In the genomic region with DNA sequence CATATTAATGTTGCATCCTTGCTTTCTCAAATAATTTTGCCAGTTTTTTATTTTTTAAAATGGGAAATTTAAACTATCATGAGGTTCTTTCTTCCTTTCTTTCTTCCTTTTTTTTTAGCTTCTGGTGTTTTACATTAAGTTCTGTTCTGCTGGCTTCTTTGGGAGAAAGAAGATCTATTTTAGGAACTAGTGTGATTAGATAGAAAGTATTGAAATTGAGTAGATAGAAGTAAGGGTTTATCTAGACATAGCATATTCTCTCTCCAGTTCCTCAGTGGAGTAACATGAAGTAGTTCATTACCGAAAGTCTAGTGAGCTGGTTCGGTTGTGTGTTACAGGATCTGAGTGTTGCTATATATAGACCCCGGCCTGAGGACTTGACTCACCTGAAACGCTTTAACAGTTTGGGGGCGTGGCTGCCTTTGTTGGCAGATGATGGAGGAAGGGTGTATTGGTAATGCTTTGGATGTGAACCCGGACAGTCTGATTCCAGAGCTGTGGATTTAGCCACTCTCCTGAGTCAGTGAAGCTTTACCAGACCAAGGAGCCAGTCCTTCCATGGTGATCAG, we compare ENCODE assay signal across 19 mouse cellular contexts. TPM values are rescaled to one million over a fixed set of nuclear protein-coding genes. Genes with fewer than 3 reads are reported as not detected.
DNase-seq lines count a peak whose midpoint lies in the region; ATAC-seq and TF ChIP-seq lines count a peak whose summit lies in the region.
"Had no signal": no experiment of that assay in that cellular context is flagged by ENCODE, and none has a peak within 500 bp of the region (broad histone marks: within the 10 kb centered on the region; RNA-seq: fewer than 3 reads in every experiment).

No protein-coding gene starts in this region.

- H3K9ac ChIP-seq in heart, embryonic 16.5 days (ENCODE audit: low read length), result no peak overlapping the region
- H3K9ac ChIP-seq in MEL (ENCODE audit: control insufficient read depth, low read depth, low read length, poor library complexity, severe bottlenecking), result no peak overlapping the region
- H3K9ac ChIP-seq: hindbrain, embryonic 12.5 days; liver, postnatal 0 days; neural tube, embryonic 15.5 days had no signal

- no peak for ATAC-seq in heart, embryonic 16.5 days (replicated peaks; ENCODE audit: extremely low read depth, insufficient read depth, low FRiP score)
- ATAC-seq: liver, postnatal 0 days; midbrain, embryonic 16.5 days had no signal

- no peak for TF ChIP-seq RAD21 in MEL (IDR thresholded peaks at IDR 0.05; ENCODE audit: low read depth, low read length)

- no peaks in the 10 kb centered on the region for H3K27me3 ChIP-seq in heart, embryonic 16.5 days (ENCODE audit: control insufficient read depth, insufficient read depth, low read length)
- H3K27me3 ChIP-seq in MEL (ENCODE audit: control insufficient read depth in 1 of 2, insufficient read depth in 2 of 2, low read length in 2 of 2), result no peaks in the 10 kb centered on the region
- H3K27me3 ChIP-seq: hindbrain, embryonic 12.5 days; neural tube, embryonic 15.5 days had no signal

- 43% methylated on average over 6 of the region's 6 CpGs for WGBS in heart, embryonic 16.5 days

- peaks cover 5% of the 10 kb centered on the region; the same call in 1 of the 2 replicates for H3K36me3 ChIP-seq in heart, embryonic 16.5 days (ENCODE audit: control insufficient read depth, insufficient read depth)
- peaks cover 8 to 50% of the 10 kb centered on the region in 2 experiments for H3K36me3 ChIP-seq in MEL (ENCODE audit: control insufficient read depth in 1 of 2, insufficient read depth in 2 of 2, low read length in 2 of 2)

- peaks cover 23% of the 10 kb centered on the region for H3K79me2 ChIP-seq in MEL (ENCODE audit: control insufficient read depth, insufficient read depth, low read length, poor library complexity)

- H3K4me1 ChIP-seq in heart, embryonic 16.5 days (ENCODE audit: control insufficient read depth, insufficient read depth, low read length), result peaks cover 26% of the 10 kb centered on the region
- H3K4me1 ChIP-seq in MEL (ENCODE audit: control insufficient read depth in 1 of 2, insufficient read depth in 2 of 2, low read length in 2 of 2), result peaks cover 18 to 34% of the 10 kb centered on the region in 2 experiments
- H3K4me1 ChIP-seq: limb, embryonic 10.5 days had no signal

- intact Hi-C loops in heart, postnatal 36 days (cut with DNase I), result no loop called here
- intact Hi-C loops in gastrocnemius, postnatal 14 days (cut with DNase I; ENCODE audit: low total_unique reads), result no loop called here

- peak overlapping the region; percentile 12; the same call in 1 of the 2 replicates for H3K27ac ChIP-seq in heart, embryonic 16.5 days (ENCODE audit: low read length)
- H3K27ac ChIP-seq in MEL (ENCODE audit: control insufficient read depth, low read depth, low read length), result peak overlapping the region; percentile 40
- H3K27ac ChIP-seq: forebrain, embryonic 10.5 days; limb, embryonic 10.5 days; neural tube, embryonic 15.5 days had no signal

- DNase-seq in heart, postnatal 36 days, result no peak
- DNase-seq in MEL (ENCODE audit: low read depth, low spot score), result peak; percentile 66
- peak; percentile 46 for DNase-seq in R1 (ENCODE audit: low read depth, low spot score)
- peak; percentile 35 to 39 for DNase-seq in lung, postnatal 4 days
- no peak for DNase-seq in gastrocnemius, postnatal 14 days
- DNase-seq in left cerebral cortex, adult 9 months (ENCODE audit: low spot score in 2 of 2), result no peak
- DNase-seq: cerebellum, adult 2 months; cerebellum, postnatal 36 days; gastrocnemius, postnatal 10 days; kidney, adult 9 months; kidney, postnatal 25 days; liver, postnatal 0 days; thymus, adult 18-20 months had no signal

- H3K9me3 ChIP-seq in heart, embryonic 16.5 days (replicated peaks; ENCODE audit: control insufficient read depth, low read length), result no peaks in the 10 kb centered on the region
- H3K9me3 ChIP-seq in MEL (replicated peaks; ENCODE audit: insufficient read depth, low read length), result no peaks in the 10 kb centered on the region
- H3K9me3 ChIP-seq: forebrain, embryonic 10.5 days; hindbrain, embryonic 12.5 days; limb, embryonic 10.5 days; neural tube, embryonic 15.5 days had no signal

- TF ChIP-seq POLR2A in MEL (IDR thresholded peaks at IDR 0.05; ENCODE audit: control insufficient read depth in 1 of 2, insufficient read depth in 1 of 2, low read depth in 1 of 2, low read length in 2 of 2, poor library complexity in 1 of 2), result no peak

- no peak overlapping the region for H3K4me3 ChIP-seq in heart, embryonic 16.5 days (ENCODE audit: low read length)
- H3K4me3 ChIP-seq in MEL (ENCODE audit: control insufficient read depth in 1 of 2, insufficient read depth in 1 of 2, low read depth in 2 of 2, low read length in 2 of 2), result peak overlapping the region in 1 of 2 experiments; percentile 11; a peak in 1 of 4 replicates
- H3K4me3 ChIP-seq: forebrain, embryonic 10.5 days; hindbrain, embryonic 12.5 days; limb, embryonic 10.5 days; neural tube, embryonic 15.5 days had no signal

- TF ChIP-seq EP300 in MEL (IDR thresholded peaks at IDR 0.05; ENCODE audit: low read depth in 1 of 2, low read length in 2 of 2), result peak; percentile 78 to 80

- H3K4me2 ChIP-seq in heart, embryonic 16.5 days (ENCODE audit: low read depth, low read length), result peak overlapping the region; percentile 27; the same call in 1 of the 2 replicates
- H3K4me2 ChIP-seq: hindbrain, embryonic 12.5 days; neural tube, embryonic 15.5 days had no signal

- TF ChIP-seq CTCF in MEL (IDR thresholded peaks at IDR 0.05 in 2 of 3, conservative IDR thresholded peaks at IDR 0.05 in 1 of 3; ENCODE audit: control insufficient read depth in 1 of 3, insufficient read depth in 1 of 3, low read depth in 2 of 3, low read length in 3 of 3, poor library complexity in 1 of 3, severe bottlenecking in 1 of 3), result no peak

TF ChIP-seq in MEL, 35 proteins besides CTCF, POLR2A, EP300 and RAD21 (continues in another document):
- TF ChIP-seq UBTF (IDR thresholded peaks at IDR 0.05; ENCODE audit: borderline replicate concordance, insufficient read depth, low read depth, low read length) (no peak), POLR2AphosphoS2 (IDR thresholded peaks at IDR 0.05; ENCODE audit: low read length) (no peak), E2F4 (IDR thresholded peaks at IDR 0.05; ENCODE audit: borderline replicate concordance, low read depth, low read length) (no peak), CHD1 (IDR thresholded peaks at IDR 0.05; ENCODE audit: low read depth, low read length) (no peak), MYC (IDR thresholded peaks at IDR 0.05; ENCODE audit: low read depth, low read length) (no peak), HCFC1 (IDR thresholded peaks at IDR 0.05; ENCODE audit: low read depth, low read length) (no peak), JUND (IDR thresholded peaks at IDR 0.05; ENCODE audit: low read depth, low read length) (no peak), MXI1 (IDR thresholded peaks at IDR 0.05; ENCODE audit: low read depth, low read length) (no peak), GABPA (IDR thresholded peaks at IDR 0.05; ENCODE audit: low read depth, low read length) (no peak), BHLHE40 (IDR thresholded peaks at IDR 0.05; ENCODE audit: borderline replicate concordance, low read depth, low read length) (no peak), GATA1 (IDR thresholded peaks at IDR 0.05; ENCODE audit: low read depth, low read length) (peak; percentile 88), SIN3A (IDR thresholded peaks at IDR 0.05; ENCODE audit: low read length) (no peak), MYB (IDR thresholded peaks at IDR 0.05; ENCODE audit: low read depth, low read length) (no peak), MAZ (IDR thresholded peaks at IDR 0.05; ENCODE audit: low read depth, low read length) (no peak), CHD2 (IDR thresholded peaks at IDR 0.05; ENCODE audit: low read length) (no peak), MAFK (IDR thresholded peaks at IDR 0.05; ENCODE audit: borderline replicate concordance, low read depth, low read length) (no peak), NELFE (IDR thresholded peaks at IDR 0.05; ENCODE audit: low read depth, low read length) (no peak), POLR2AphosphoS5 (IDR thresholded peaks at IDR 0.05; ENCODE audit: borderline replicate concordance, low read depth, low read length) (no peak), USF1 (IDR thresholded peaks at IDR 0.05; ENCODE audit: low read depth, low read length) (no peak), ZMIZ1 (IDR thresholded peaks at IDR 0.05; ENCODE audit: low read depth, low read length) (no peak), MEF2A (IDR thresholded peaks at IDR 0.05; ENCODE audit: extremely low read depth, insufficient replicate concordance, low read depth, low read length, poor library complexity, severe bottlenecking) (peak; percentile 99), ZKSCAN1 (IDR thresholded peaks at IDR 0.05; ENCODE audit: low read depth, low read length) (no peak), NRF1 (IDR thresholded peaks at IDR 0.05; ENCODE audit: insufficient read depth, low read depth, low read length, poor library complexity, severe bottlenecking) (no peak), ZC3H11A (IDR thresholded peaks at IDR 0.05; ENCODE audit: low read depth, low read length) (no peak), ZNF384 (IDR thresholded peaks at IDR 0.05; ENCODE audit: low read depth, low read length) (peak; percentile 65; the same call in 1 of the 2 replicates), TBP (IDR thresholded peaks at IDR 0.05; ENCODE audit: low read depth, low read length) (no peak), TCF12 (IDR thresholded peaks at IDR 0.05; ENCODE audit: low read depth, low read length) (peak; percentile 83), TAL1 (IDR thresholded peaks at IDR 0.05; ENCODE audit: low read length) (peak; percentile 23), MAX (IDR thresholded peaks at IDR 0.05; ENCODE audit: low read length) (no peak), ELF1 (IDR thresholded peaks at IDR 0.05; ENCODE audit: low read depth, low read length) (no peak)

RNA-seq across cellular contexts. Expression of a gene that starts 10.8 kb away (rescaled TPM):
- polyA plus RNA-seq in heart, embryonic 16.5 days (2015; fragmentation: Nextera tagmentation; extraction: Ambion mirVana), result 58.8 and 62.5 TPM in 2 replicates
- total RNA-seq in heart, postnatal 36 days (2021), result 10 to 100 TPM; 19.3 to 23.3 TPM
- total RNA-seq in MEL (2012; rRNA removed), result 73.0 and 77.7 TPM in 2 replicates
- polyA plus RNA-seq in MEL (2012; ENCODE audit: insufficient read depth in 1 of 2, insufficient read length in 2 of 2, low read depth in 1 of 2, low replicate concordance in 2 of 2, missing spikeins in 1 of 2), result 100 to 1,000 TPM in 1 of 2 experiments, 10 to 100 TPM in 1; 66.5 to 154 TPM
- 10 to 100 TPM; 20.7 to 22.8 TPM for total RNA-seq in gastrocnemius, postnatal 14 days (2021)

RNA-seq across cellular contexts. Expression of a gene that starts 54.4 kb away (rescaled TPM):
- polyA plus RNA-seq in heart, embryonic 16.5 days (2015; fragmentation: Nextera tagmentation; extraction: Ambion mirVana), result 30.7 TPM in 2 replicates
- total RNA-seq in heart, postnatal 36 days (2021), result 1 to 10 TPM; 9.0 to 9.2 TPM
- total RNA-seq in MEL (2012; rRNA removed), result 17.0 and 18.3 TPM in 2 replicates
- polyA plus RNA-seq in MEL (2012; ENCODE audit: insufficient read depth in 1 of 2, insufficient read length in 2 of 2, low read depth in 1 of 2, low replicate concordance in 2 of 2, missing spikeins in 1 of 2), result 10 to 100 TPM in 1 of 2 experiments, not detected in 1; 33.2 TPM
- total RNA-seq in gastrocnemius, postnatal 14 days (2021), result 1 to 10 TPM; 5.3 to 7.7 TPM

Comparison
In these comparisons a context has a peak if more than half of its experiments do, and no peak if none do; other contexts are left out.
1. DNase-seq: peak in MEL (single experiment), R1 (single experiment) and lung, postnatal 4 days (2 of 2); none in heart, postnatal 36 days (0 of 2), gastrocnemius, postnatal 14 days (single experiment) and left cerebral cortex, adult 9 months (0 of 2).